19 mouse cellular contexts compared by ENCODE assay signal in genomic region chr10:115391896-115392295, GRCm38 (mm10).
"Had no signal": no experiment of that assay in that cellular context is flagged by ENCODE, and none has a peak within 500 bp of the region (broad histone marks: within the 10 kb centered on the region; RNA-seq: fewer than 3 reads in every experiment).

No protein-coding gene starts in this region.

- H3K27me3 ChIP-seq: lung, embryonic 15.5 days; megakaryocyte, embryonic 14.5 days; midbrain, embryonic 12.5 days; neural tube, embryonic 13.5 days; neural tube, embryonic 15.5 days had no signal

- H3K27ac ChIP-seq: liver, embryonic 14.5 days; lung, embryonic 15.5 days; macrophage; midbrain, embryonic 12.5 days; neural tube, embryonic 13.5 days; neural tube, embryonic 15.5 days had no signal

- H3K4me2 ChIP-seq: liver, embryonic 11.5 days; lung, embryonic 15.5 days; midbrain, embryonic 12.5 days; neural tube, embryonic 13.5 days; neural tube, embryonic 15.5 days had no signal

- DNase-seq: lung, adult 2 months; lung, postnatal 14 days; lung, postnatal 36 days; midbrain, embryonic 14.5 days; right cerebral cortex, postnatal 25 days; right cerebral cortex, postnatal 4 days; spleen, adult 18-20 months; thymus, adult 18-20 months; thymus, postnatal 14 days; thymus, postnatal 36 days had no signal

- H3K9ac ChIP-seq: liver, embryonic 14.5 days; lung, embryonic 15.5 days; midbrain, embryonic 12.5 days; neural tube, embryonic 13.5 days; neural tube, embryonic 15.5 days had no signal

- H3K4me3 ChIP-seq: lung, embryonic 15.5 days; midbrain, embryonic 12.5 days; neural tube, embryonic 13.5 days; neural tube, embryonic 15.5 days had no signal

- H3K9me3 ChIP-seq: lung, embryonic 15.5 days; megakaryocyte, embryonic 14.5 days; midbrain, embryonic 12.5 days; neural tube, embryonic 13.5 days; neural tube, embryonic 15.5 days had no signal

- ATAC-seq: lung, postnatal 0 days had no signal
